Mouse (Mus musculus) heart, embryonic 15.5 days (tissue): ENCODE data around the gene Plxna2. TPM values are rescaled to one million over a fixed set of nuclear protein-coding genes. Genes with fewer than 3 reads are reported as not detected.

Experiments used
- ATAC-seq: fragments of 200-750 bp; cut with Nextera tagmentation; replicated peaks from 2 replicates; pipeline ENCODE4 v1.8.0; 2017; ENCODE audit warnings: low read depth, moderate TSS enrichment; ENCODE audit not compliant: insufficient number of reproducible peaks, insufficient read depth, low FRiP score
- H3K27ac ChIP-seq: fragments of 300-500 bp; sonication (generic); 2 replicates; pipeline ENCODE4 v1.5.1; 2015; ENCODE audit warnings: mild to moderate bottlenecking, inconsistent platforms
- H3K27me3 ChIP-seq: fragments of 300-500 bp; sonication (generic); 2 replicates; pipeline ENCODE4 v1.6.1; 2015; ENCODE audit warnings: inconsistent platforms
- H3K36me3 ChIP-seq: fragments of 300-500 bp; sonication (generic); 2 replicates; pipeline ENCODE4 v1.6.1; 2015; ENCODE audit warnings: mild to moderate bottlenecking, inconsistent platforms
- H3K4me1 ChIP-seq: fragments of 300-500 bp; sonication (generic); replicated peaks from 2 replicates; pipeline ENCODE4 v1.6.1; 2015; ENCODE audit warnings: inconsistent platforms
- H3K4me2 ChIP-seq: fragments of 300-500 bp; sonication (generic); 2 replicates; pipeline ENCODE4 v1.6.1; 2015; ENCODE audit warnings: inconsistent platforms, mild to moderate bottlenecking, moderate library complexity
- H3K4me3 ChIP-seq: fragments of 300-500 bp; sonication (generic); 2 replicates; pipeline ENCODE4 v1.5.1; 2015; ENCODE audit warnings: mild to moderate bottlenecking, inconsistent platforms
- H3K9ac ChIP-seq: fragments of 300-500 bp; sonication (generic); 2 replicates; pipeline ENCODE4 v1.6.1; 2015; ENCODE audit warnings: mild to moderate bottlenecking, inconsistent platforms
- H3K9me3 ChIP-seq: fragments of 300-500 bp; sonication (generic); replicated peaks from 2 replicates; pipeline ENCODE4 v1.6.1; 2016; ENCODE audit warnings: inconsistent platforms
- WGBS: fragments of 180-500 bp; shearing (Covaris S2); methylation state at CpG from one replicate; pipeline ENCODE4 v1.1.7; 2015; ENCODE audit warnings: mixed read lengths; 5-methylcytosine and 5-hydroxymethylcytosine counted together
- polyA plus RNA-seq: library from polyadenylated mRNA; unstranded; fragments of >200 nt; fragmentation: Nextera tagmentation; extraction: Ambion mirVana; gene quantifications from 2 replicates; pipeline ENCODE4 v1.2.1, GENCODE M21; 2015

Gene Plxna2
- polyA plus RNA-seq, 1 experiment from 2014 or later: 4.6 TPM

DNA sequence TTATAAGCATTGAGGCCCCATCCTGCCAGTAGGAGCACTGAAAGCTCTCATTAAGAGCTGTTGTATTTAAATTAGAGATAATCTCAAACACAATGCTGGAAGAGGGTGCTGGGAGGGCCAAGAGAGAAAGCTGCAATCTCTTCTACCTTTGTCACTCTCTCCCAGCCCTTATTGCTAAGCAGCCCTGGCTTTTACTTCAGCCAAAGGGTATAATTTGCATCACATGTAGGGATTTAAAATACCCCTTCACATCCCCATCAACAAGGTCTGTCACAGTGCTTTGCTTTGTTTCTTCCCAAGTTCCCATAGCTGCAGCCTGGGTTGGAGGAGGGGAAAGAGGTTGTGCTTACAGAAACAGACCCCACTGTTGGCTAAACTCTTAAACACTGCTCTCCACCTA lies 180.5 kb downstream of the Plxna2 start:
- H3K27ac ChIP-seq: no peak overlapping the region
- H3K4me2 ChIP-seq: no peak overlapping the region
- H3K9ac ChIP-seq: no peak overlapping the region
- H3K9me3 ChIP-seq: no peaks in the 10 kb centered on the region
- H3K27me3 ChIP-seq: no peaks in the 10 kb centered on the region
- H3K36me3 ChIP-seq: peaks cover 63% of the 10 kb centered on the region
- no peak for ATAC-seq
- no peak overlapping the region for H3K4me3 ChIP-seq
- H3K4me1 ChIP-seq: no peaks in the 10 kb centered on the region

DNA sequence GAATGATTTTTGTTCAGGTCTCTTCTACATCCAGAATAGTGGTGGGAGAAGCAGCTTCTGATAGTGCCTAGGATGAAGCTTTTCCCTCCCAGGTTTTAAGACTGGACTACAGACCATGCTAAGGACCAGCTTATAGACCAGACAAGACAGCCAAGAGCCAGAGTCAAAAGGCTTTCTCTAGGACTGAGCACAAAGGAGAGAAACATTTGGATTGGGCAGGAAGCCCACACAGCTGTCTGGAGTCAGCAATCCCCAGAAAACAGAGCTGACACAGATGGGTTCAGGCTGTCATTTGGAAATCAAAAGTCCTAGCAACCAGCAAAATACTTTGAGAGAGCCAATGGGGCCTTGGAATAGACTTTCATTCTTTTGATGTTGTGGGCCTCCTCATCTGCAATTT lies 190.2 kb downstream of the Plxna2 start:
- Histone ChIP-seq H3K4me1 (peaks cover 3% of the 10 kb centered on the region; the same call in 1 of the 2 replicates), H3K9ac (no peak overlapping the region), H3K27ac (peak overlapping the region; percentile 42; the same call in 1 of the 2 replicates), H3K4me2 (no peak overlapping the region), H3K27me3 (no peaks in the 10 kb centered on the region), H3K36me3 (peaks cover 45% of the 10 kb centered on the region), H3K4me3 (no peak overlapping the region), H3K9me3 (no peaks in the 10 kb centered on the region)
- peak; percentile 66; the same call in 1 of the 2 replicates for ATAC-seq

DNA sequence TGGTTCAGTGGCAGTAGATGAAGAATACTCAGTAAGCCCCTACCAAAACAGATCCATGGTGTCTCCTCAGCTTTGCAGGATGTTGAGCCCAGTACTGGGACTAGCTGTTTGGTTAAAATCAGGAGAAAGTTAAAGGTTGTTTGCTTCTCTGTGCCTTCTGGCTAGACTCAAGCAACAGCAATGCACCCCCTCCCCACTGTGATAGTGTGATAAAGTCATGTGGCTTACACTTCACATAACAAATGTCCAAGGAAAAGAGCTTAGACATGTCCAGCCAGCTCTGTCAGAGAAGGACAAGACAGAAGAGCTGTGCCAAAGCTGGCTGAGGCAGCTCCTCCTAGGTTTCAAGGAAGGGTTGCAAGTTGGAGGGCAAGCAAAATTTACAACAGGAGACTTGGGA lies 190.7 kb downstream of the Plxna2 start:
- Histone ChIP-seq H3K9me3 (no peaks in the 10 kb centered on the region), H3K4me2 (no peak overlapping the region), H3K4me3 (no peak overlapping the region), H3K9ac (no peak overlapping the region), H3K27ac (peak overlapping the region; percentile 42; the same call in 1 of the 2 replicates), H3K4me1 (peaks cover 3% of the 10 kb centered on the region; the same call in 1 of the 2 replicates), H3K27me3 (no peaks in the 10 kb centered on the region), H3K36me3 (peaks cover 48% of the 10 kb centered on the region)
- no peak; the same call in 1 of the 2 replicates for ATAC-seq

DNA sequence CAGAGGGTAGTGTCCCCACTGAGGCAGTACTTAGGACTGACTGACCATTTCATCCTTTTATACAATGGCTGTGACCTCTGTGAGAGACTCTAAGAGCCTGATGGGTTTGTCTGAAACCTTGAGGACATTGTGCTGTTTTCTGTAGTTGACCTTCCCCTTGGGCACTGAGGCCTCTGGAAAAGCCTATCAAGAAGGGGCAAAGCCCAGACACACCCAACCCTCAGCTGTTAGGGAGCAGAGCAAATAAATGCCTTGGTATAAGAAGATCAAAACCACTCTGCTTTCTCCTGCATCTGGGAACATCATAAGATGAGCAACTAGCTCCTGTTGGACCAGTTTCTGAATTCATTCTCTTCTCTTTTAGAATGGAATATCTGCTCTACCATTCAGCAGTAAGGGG lies 191.6 kb downstream of the Plxna2 start:
- H3K27ac ChIP-seq: no peak overlapping the region
- H3K36me3 ChIP-seq: peaks cover 48% of the 10 kb centered on the region
- ATAC-seq: no peak
- H3K9me3 ChIP-seq: no peaks in the 10 kb centered on the region
- peaks cover 6% of the 10 kb centered on the region for H3K4me1 ChIP-seq
- no peaks in the 10 kb centered on the region for H3K27me3 ChIP-seq
- H3K4me3 ChIP-seq: no peak overlapping the region
- no peak overlapping the region for H3K9ac ChIP-seq
- H3K4me2 ChIP-seq: no peak overlapping the region

DNA sequence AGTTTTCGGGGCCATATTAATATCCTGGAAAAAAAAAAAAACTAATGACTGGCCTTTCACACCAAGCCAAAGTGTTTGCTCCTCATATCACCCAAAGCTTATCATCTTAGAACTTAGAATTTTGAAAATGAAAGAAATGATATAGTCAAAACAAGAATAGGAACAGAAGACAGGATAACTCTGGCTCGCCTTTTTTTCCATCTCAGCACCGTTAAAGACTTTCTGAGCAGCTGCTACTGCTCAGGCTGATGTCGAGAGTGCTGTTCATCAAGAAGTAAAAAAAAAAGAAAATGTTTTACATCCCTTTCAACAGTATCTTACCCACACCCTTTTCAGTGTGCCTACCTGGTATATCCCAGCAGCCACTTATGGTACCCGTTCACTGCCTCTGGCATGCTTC lies 196.2 kb downstream of the Plxna2 start:
- Histone ChIP-seq H3K36me3 (peaks cover 26% of the 10 kb centered on the region), H3K9me3 (no peaks in the 10 kb centered on the region), H3K4me1 (peaks cover 20% of the 10 kb centered on the region), H3K9ac (no peak overlapping the region), H3K4me3 (no peak overlapping the region), H3K27me3 (no peaks in the 10 kb centered on the region), H3K27ac (no peak overlapping the region), H3K4me2 (no peak overlapping the region)
- 70% methylated on average over 5 of the region's 5 CpGs for WGBS
- ATAC-seq: no peak

DNA sequence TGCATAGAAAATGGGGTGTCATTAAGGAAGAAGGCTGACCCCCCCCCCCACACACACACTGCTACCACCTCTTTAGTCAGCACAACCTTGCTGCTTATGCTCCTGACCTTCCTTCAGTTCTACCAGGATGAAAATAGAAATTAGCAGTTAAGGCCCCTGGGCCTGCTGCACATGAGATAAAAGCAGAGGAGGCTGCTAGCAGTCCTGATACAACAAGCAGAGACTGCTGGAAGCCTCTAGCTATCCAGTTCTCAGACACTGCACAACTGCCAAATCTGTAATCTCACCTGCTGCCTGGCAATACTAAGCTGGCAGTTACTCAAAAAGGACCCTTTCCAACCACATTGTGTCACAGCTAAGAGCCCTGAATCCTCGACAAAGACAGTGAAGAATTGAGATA lies 197.5 kb downstream of the Plxna2 start:
- WGBS: 15% methylated on average over 1 of the region's 1 CpGs
- ATAC-seq: peak; percentile 71
- Histone ChIP-seq H3K9me3 (no peaks in the 10 kb centered on the region), H3K36me3 (peaks cover 21% of the 10 kb centered on the region), H3K27ac (peak overlapping the region; percentile 79), H3K4me3 (no peak overlapping the region), H3K4me1 (peaks cover 21% of the 10 kb centered on the region), H3K4me2 (0 out of 2 replicates have a peak overlapping the region, but pooled peaks have one; percentile 11), H3K27me3 (no peaks in the 10 kb centered on the region), H3K9ac (no peak overlapping the region)

DNA sequence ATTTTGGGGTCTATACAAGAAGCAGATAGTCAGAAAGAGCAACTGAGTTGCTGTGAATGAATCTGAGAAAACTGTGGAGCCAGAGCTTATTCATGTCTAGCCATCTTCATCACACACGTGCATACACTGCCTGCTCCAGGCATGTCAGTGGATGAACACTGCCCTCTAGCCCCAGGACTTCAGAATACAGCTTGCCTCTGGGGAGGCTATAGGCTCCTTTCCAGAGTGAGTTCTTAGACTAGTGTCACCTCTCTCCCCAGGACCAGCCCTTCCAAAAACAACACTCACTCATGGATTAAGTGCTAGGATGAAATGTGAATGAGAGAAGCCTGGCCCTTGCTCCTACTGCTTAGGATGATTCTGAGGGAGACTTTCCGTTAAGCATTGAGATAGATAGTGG lies 198.9 kb downstream of the Plxna2 start:
- H3K4me2 ChIP-seq: no peak overlapping the region
- H3K4me3 ChIP-seq: no peak overlapping the region
- no peak overlapping the region for H3K9ac ChIP-seq
- ATAC-seq: peak; percentile 79
- H3K9me3 ChIP-seq: no peaks in the 10 kb centered on the region
- 28% methylated on average over 2 of the region's 2 CpGs for WGBS
- H3K4me1 ChIP-seq: peaks cover 34% of the 10 kb centered on the region
- H3K36me3 ChIP-seq: peaks cover 9% of the 10 kb centered on the region
- no peaks in the 10 kb centered on the region for H3K27me3 ChIP-seq
- H3K27ac ChIP-seq: no peak overlapping the region

DNA sequence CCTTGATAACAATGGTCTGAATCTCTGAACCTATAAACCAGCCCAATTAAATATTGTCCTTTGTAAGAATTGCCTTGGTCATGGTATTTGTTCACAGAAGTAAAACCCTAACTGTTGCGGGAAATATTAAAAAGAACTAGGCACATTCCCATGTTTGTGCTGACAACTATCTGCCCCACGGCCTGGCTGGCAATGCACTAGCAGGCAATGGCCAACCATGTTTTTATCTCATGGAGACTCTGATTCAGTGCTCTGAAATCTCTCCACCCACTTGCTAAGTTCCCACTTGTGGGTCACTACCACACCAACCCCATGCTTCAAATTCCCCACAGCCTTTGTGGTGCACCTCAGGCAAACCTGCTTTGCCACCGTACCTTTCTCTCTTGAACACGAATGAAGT lies 202.9 kb downstream of the Plxna2 start:
- H3K4me1 ChIP-seq: peaks cover 23% of the 10 kb centered on the region

DNA sequence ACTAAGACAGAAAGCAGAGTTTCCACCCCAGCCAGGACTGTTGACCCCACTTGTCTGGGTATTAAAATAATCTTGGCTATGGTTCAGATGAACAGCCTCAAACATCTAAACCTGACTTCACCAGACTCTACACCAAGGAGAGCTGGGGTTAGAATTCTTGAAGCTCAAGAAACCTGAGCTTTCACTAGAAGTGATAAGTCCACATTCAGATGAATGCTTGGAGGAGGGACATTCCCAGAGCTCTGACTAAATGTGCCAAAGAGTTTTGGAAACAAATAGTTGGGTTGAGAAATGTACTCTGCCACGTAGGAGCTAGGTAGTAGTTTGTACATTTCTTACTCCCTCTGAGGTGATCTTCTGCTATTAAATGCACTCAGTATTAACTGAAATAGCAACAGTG lies 203.7 kb downstream of the Plxna2 start:
- no peaks in the 10 kb centered on the region for H3K9me3 ChIP-seq
- H3K27ac ChIP-seq: peak overlapping the region; percentile 36
- H3K27me3 ChIP-seq: no peaks in the 10 kb centered on the region
- peaks cover 19% of the 10 kb centered on the region for H3K4me1 ChIP-seq
- H3K4me2 ChIP-seq: no peak overlapping the region
- no peak for ATAC-seq
- H3K36me3 ChIP-seq: no peaks in the 10 kb centered on the region
- H3K4me3 ChIP-seq: no peak overlapping the region
- WGBS: 41% methylated on average over 1 of the region's 1 CpGs
- no peak overlapping the region for H3K9ac ChIP-seq

More for the DNA sequence above, 202.9 kb downstream of the Plxna2 start:
- ATAC-seq: no peak
- no peaks in the 10 kb centered on the region for H3K27me3 ChIP-seq
- H3K4me2 ChIP-seq: no peak overlapping the region
- peak overlapping the region; percentile 36 for H3K27ac ChIP-seq
- no peaks in the 10 kb centered on the region for H3K36me3 ChIP-seq
- no peak overlapping the region for H3K4me3 ChIP-seq
- no peak overlapping the region for H3K9ac ChIP-seq
- 64% methylated on average over 4 of the region's 4 CpGs for WGBS
- H3K9me3 ChIP-seq: no peaks in the 10 kb centered on the region

DNA sequence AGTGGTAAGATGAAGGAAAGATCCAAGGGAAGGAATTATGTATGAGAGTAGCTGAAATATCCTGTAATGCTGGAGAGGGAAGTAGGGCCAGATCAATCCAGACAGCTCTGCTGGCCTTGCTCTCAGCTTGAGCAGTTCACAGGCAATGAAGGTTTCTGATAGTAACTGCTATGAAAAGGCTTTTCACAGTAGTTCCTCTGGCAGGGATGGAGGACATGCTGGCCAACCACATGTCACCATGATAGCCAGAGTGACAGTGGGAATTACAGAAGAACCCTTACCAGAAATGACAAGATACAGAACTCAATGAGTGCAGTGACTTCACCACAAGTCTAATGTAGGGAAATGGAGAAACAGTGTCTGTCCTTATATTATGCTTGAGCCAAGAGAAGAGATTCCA lies 210.3 kb downstream of the Plxna2 start:
- Histone ChIP-seq H3K9me3 (no peaks in the 10 kb centered on the region), H3K27me3 (no peaks in the 10 kb centered on the region), H3K36me3 (no peaks in the 10 kb centered on the region), H3K4me3 (no peak overlapping the region), H3K4me2 (no peak overlapping the region), H3K27ac (no peak overlapping the region), H3K9ac (no peak overlapping the region), H3K4me1 (0 out of 2 replicates have a peak, but pooled peaks cover 3% of the 10 kb centered on the region)
- ATAC-seq: no peak

DNA sequence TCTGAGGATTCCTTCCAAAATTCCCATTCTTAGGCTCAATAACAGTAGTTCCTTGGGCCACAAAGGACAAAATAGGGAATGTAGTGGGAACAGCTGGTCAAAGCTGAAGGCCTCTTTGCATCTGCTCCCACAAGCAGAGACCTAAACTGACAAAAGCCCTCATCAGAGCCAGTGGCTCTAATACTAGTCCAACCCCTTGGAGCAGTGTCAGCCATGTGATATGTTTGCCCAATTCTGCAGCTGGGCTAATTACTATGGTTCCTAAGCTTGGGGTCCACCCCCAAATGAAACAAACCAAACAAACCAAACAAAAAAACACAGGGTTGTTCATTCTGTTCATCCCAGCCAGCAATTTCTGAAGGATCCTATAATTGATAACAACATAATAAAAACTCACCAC lies 217.2 kb downstream of the Plxna2 start:
- Histone ChIP-seq H3K4me2 (no peak overlapping the region), H3K27me3 (no peaks in the 10 kb centered on the region), H3K4me1 (no peaks in the 10 kb centered on the region), H3K27ac (no peak overlapping the region), H3K9ac (no peak overlapping the region), H3K36me3 (no peaks in the 10 kb centered on the region), H3K9me3 (no peaks in the 10 kb centered on the region), H3K4me3 (no peak overlapping the region)
- no peak for ATAC-seq

DNA sequence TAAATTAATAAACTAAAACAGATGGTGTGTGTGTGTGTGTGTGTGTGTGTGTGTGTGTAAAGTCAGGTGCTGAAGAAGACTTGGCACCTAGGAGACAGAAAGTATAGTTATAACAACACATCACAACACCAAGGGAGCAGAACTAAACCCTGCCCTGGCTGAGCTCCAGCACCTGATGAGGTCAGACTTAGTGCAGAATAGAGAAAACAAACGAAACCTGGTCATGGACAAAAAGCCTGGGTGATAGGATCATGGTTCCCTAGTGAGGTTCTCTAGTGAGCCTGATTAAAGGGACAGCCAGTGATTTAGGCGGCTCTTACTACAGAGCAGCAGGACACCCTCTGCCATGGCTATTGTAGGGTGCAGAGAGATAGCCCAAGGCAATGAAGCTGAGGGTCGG lies 218.2 kb downstream of the Plxna2 start:
- no peaks in the 10 kb centered on the region for H3K4me1 ChIP-seq
- 58% methylated on average over 3 of the region's 3 CpGs for WGBS
- no peak overlapping the region for H3K4me3 ChIP-seq
- no peak for ATAC-seq
- no peaks in the 10 kb centered on the region for H3K36me3 ChIP-seq
- no peaks in the 10 kb centered on the region for H3K9me3 ChIP-seq
- no peak overlapping the region for H3K27ac ChIP-seq
- no peak overlapping the region for H3K4me2 ChIP-seq
- no peaks in the 10 kb centered on the region for H3K27me3 ChIP-seq
- H3K9ac ChIP-seq: no peak overlapping the region
